Mouse (Mus musculus) liver, embryonic 11.5 days (tissue): ENCODE measurements around the gene Plxnd1. TPM values are rescaled to one million over a fixed set of nuclear protein-coding genes. Genes with fewer than 3 reads are reported as not detected.
A peak's percentile ranks its signal among the peaks of the same experiment; 100 is the strongest.

Experiments used
- ATAC-seq: fragments of 200-750 bp; cut with Nextera tagmentation; replicated peaks from 2 replicates; pipeline ENCODE4 v1.8.0; 2017; ENCODE audit warnings: moderate number of reproducible peaks, mild to moderate bottlenecking, moderate TSS enrichment, moderate library complexity; ENCODE audit not compliant: low FRiP score
- DNase-seq: peaks from one replicate; pipeline ENCODE4 v3.0.0-alpha.2; 2017; ENCODE audit warnings: low spot score
- H3K27ac ChIP-seq: fragments of 300-500 bp; sonication (generic); 2 replicates; pipeline ENCODE4 v1.5.1; 2014; ENCODE audit warnings: mild to moderate bottlenecking, low read depth, low read length, control low read depth
- H3K27me3 ChIP-seq: fragments of 300-500 bp; sonication (generic); replicated peaks from 2 replicates; pipeline ENCODE4 v1.6.1; 2014; ENCODE audit warnings: low read length, mixed read lengths; ENCODE audit not compliant: control insufficient read depth, insufficient read depth
- H3K36me3 ChIP-seq: fragments of 300-500 bp; sonication (generic); 2 replicates; pipeline ENCODE4 v1.6.1; 2014; ENCODE audit warnings: mild to moderate bottlenecking, low read length, moderate library complexity, mixed read lengths; ENCODE audit not compliant: control insufficient read depth, insufficient read depth
- H3K4me1 ChIP-seq: fragments of 300-500 bp; sonication (generic); replicated peaks from 2 replicates; pipeline ENCODE4 v1.6.1; 2014; ENCODE audit warnings: low read length, mixed read lengths; ENCODE audit not compliant: control insufficient read depth, insufficient read depth
- H3K4me2 ChIP-seq: fragments of 300-500 bp; sonication (generic); 2 replicates; pipeline ENCODE4 v1.6.1; 2014; ENCODE audit warnings: mild to moderate bottlenecking, control low read depth, moderate library complexity
- H3K4me3 ChIP-seq: fragments of 300-500 bp; sonication (generic); 2 replicates; pipeline ENCODE4 v1.5.1; 2014; ENCODE audit warnings: low read depth, low read length, control low read depth
- H3K9ac ChIP-seq: fragments of 300-500 bp; sonication (generic); 2 replicates; pipeline ENCODE4 v1.6.1; 2014; ENCODE audit warnings: low read depth, low read length, control low read depth
- H3K9me3 ChIP-seq: fragments of 300-500 bp; sonication (generic); 2 replicates; pipeline ENCODE4 v1.6.1; 2016; ENCODE audit warnings: low read length, inconsistent platforms, mixed read lengths; ENCODE audit not compliant: control insufficient read depth
- WGBS: fragments of 180-500 bp; shearing (Covaris S2); extraction: QIAGEN DNeasy Blood & Tissue Kit; methylation state at CpG from one replicate; pipeline ENCODE4 v1.1.7; 2014; 5-methylcytosine and 5-hydroxymethylcytosine counted together
- polyA plus RNA-seq: library from polyadenylated mRNA; unstranded; fragments of >200 nt; fragmentation: Nextera tagmentation; extraction: Ambion mirVana; gene quantifications from 2 replicates; pipeline ENCODE4 v1.2.1, GENCODE M21; 2014

Gene Plxnd1
- polyA plus RNA-seq, 1 experiment from 2014 or later = 27.8 TPM

DNA sequence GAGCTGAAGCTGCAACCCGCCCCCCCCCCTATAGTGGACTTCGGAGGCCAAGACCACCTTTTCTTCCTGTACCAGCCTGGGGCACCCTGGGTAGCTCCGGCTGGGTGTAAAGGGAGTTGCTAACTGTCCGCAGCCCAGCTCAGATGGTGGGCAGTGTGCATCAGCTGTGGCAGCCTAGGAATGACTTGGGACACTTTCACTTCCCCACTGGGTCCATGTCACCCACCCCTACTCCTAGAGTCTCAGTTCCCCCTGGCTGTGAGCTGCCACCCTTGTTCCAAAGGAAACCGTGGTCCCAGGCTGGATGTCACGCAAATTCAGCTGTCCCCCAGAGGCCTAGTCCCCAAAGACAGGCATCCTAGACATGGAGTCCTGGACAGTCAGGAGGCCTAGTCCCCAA, 9.9 kb upstream of the Plxnd1 start:
- H3K27me3 ChIP-seq = no peaks in the 10 kb centered on the region
- peak overlapping the region; percentile 49 for H3K27ac ChIP-seq
- no peaks in the 10 kb centered on the region for H3K36me3 ChIP-seq
- 68% methylated on average over 6 of the region's 6 CpGs for whole genome bisulfite sequencing
- DNase-seq = no peak
- ATAC-seq = no peak
- peaks cover 38% of the 10 kb centered on the region for H3K4me1 ChIP-seq
- H3K9ac ChIP-seq = no peak overlapping the region
- no peaks in the 10 kb centered on the region for H3K9me3 ChIP-seq
- no peak overlapping the region for H3K4me3 ChIP-seq
- peak overlapping the region; percentile 58 for H3K4me2 ChIP-seq

DNA sequence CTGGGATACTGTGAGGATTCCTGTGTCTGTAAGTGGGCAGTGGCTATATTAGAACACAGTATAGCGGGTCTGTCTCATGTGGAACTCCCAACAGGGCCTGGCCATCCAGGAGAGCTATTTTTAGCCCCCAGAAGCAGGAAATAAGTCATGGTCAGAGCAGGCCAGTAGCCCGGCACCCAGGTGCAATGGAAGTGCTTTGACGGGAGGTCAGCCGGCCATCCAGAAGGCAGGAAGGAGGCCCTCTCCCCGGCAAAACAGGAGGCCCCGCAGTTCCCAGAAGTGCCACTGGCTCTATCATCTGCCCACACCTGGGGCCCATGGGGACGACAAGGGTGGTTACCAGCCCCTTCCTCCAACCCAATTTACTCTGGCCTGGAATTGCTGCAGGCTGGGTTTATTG, 9.3 kb upstream of the Plxnd1 start:
- Histone ChIP-seq H3K9me3 (no peaks in the 10 kb centered on the region), H3K27ac (peak overlapping the region; percentile 49), H3K36me3 (no peaks in the 10 kb centered on the region), H3K9ac (peak overlapping the region; percentile 62), H3K4me3 (peak overlapping the region; percentile 20), H3K4me2 (peak overlapping the region; percentile 58), H3K27me3 (no peaks in the 10 kb centered on the region), H3K4me1 (peaks cover 39% of the 10 kb centered on the region)
- peak; percentile 57 for DNase-seq
- WGBS = 16% methylated on average over 7 of the region's 7 CpGs
- ATAC-seq = peak; percentile 25

DNA sequence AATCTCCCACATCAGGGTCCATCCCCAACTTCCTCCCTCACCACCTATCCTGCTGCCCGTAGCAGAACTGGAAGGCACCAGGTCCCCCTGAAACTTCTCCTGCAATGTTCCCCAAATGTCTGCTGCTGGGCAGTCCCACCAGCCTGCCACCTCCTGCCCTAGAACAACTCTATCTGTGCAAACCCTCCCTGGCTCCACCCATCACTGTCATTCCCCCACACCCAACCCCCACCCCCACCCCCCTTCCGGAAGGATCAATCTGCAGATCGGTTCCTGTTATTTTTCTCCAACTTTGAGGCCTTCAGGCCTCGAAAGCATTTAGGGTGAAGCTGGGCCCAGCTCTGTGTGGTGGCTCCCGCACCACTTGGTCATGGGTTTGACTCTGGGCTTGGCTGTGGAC, 8.7 kb upstream of the Plxnd1 start:
- no peak for DNase-seq
- H3K4me1 ChIP-seq = peaks cover 43% of the 10 kb centered on the region
- peak overlapping the region; percentile 62 for H3K9ac ChIP-seq

DNA sequence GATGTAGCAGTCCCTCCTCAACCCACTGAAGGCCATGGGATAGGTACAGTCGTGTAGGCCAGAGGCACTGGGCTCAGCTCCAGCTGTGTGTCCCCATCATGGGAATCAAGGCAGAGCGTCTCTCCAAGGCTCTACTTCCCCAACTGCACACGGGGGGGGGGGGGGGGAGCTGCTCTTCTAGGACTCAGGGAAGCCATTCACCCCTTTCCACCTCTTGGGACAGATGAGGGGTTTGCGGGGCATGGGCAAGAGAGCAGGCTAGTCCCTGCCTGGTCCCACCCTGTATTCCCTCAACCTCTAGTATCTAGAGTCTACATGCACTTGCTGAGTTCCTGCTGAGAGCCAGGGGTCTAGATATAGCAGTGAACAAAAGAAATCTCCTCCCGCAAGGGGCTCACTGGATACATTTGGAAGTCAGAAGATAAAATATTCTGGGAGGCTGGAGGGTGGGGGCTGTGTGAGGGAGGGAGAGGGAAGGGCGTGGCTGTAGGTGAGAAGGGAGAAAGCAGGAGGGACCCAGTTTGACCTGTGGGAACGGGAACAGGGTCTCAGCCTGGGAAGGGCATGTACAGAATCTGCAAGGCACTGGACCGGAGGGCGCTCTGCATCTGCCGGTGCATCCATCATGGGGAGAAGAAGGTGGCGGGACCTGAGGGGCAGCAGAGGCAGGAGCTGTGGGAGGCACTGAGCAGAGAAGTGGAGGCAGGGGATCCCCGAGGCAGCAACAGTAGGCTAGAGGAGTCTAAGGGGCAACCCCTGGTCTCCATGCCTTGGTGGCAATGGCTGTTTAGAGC, 7.7 kb upstream of the Plxnd1 start:
- Histone ChIP-seq H3K27me3 (no peaks in the 10 kb centered on the region), H3K4me1 (peaks cover 47% of the 10 kb centered on the region), H3K4me3 (no peak overlapping the region), H3K9ac (no peak overlapping the region), H3K9me3 (no peaks in the 10 kb centered on the region), H3K27ac (peak overlapping the region; percentile 21), H3K4me2 (peak overlapping the region; percentile 35), H3K36me3 (no peaks in the 10 kb centered on the region)
- peak; percentile 53; the same call in 1 of the 2 replicates for ATAC-seq
- WGBS = 53% methylated on average over 12 of the region's 12 CpGs
- peak; percentile 35 for DNase-seq

More for the DNA sequence above, 8.7 kb upstream of the Plxnd1 start:
- Histone ChIP-seq H3K27ac (peak overlapping the region; percentile 49), H3K9me3 (no peaks in the 10 kb centered on the region), H3K4me2 (peak overlapping the region; percentile 58), H3K36me3 (no peaks in the 10 kb centered on the region), H3K4me3 (peak overlapping the region; percentile 20; the same call in 1 of the 2 replicates), H3K27me3 (no peaks in the 10 kb centered on the region)
- 33% methylated on average over 5 of the region's 5 CpGs for whole genome bisulfite sequencing
- ATAC-seq = peak; percentile 55

DNA sequence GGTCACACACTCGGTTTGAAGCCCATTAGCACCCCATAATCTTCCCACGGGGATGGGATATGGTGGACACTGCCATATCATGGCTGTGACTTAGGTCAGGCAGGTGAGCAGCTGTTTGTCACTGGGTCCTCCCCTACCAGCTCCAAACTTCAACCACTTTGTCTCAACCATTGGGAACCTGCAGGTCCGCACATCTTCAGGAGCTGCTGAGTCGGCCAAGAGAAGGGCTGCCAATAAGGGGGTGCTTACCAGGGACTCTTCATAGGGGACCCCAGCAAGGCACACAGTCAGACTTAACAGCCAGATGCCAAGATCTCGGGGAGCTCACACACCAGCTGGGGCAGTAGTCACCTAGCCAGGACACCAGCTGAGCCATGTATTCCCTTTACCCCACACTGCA, 6.0 kb upstream of the Plxnd1 start:
- Histone ChIP-seq H3K4me3 (no peak overlapping the region), H3K9me3 (no peaks in the 10 kb centered on the region), H3K36me3 (no peaks in the 10 kb centered on the region), H3K27me3 (no peaks in the 10 kb centered on the region), H3K4me1 (peaks cover 46% of the 10 kb centered on the region), H3K27ac (no peak overlapping the region), H3K9ac (no peak overlapping the region), H3K4me2 (no peak overlapping the region)
- DNase-seq = no peak
- no peak for ATAC-seq
- WGBS = 80% methylated on average over 5 of the region's 5 CpGs

DNA sequence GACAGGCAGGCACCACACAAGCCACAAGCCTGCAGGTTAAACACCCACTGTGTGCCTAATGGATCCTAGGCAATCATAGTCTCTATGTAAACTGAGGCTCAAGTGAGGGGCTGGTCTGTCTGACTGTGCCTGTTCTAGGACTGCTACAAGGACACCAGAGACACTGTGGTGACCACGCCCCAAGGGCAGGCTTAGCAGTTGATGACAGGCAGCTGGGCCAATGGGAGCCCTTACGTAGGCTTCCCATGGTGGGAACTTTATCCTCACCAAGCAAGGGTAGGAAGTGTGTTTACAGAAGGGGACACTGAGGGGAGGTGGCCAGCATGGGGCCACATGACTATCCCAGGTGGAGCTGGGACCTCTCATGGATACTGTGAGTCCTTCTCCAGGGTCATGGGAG, 4.4 kb upstream of the Plxnd1 start:
- 74% methylated on average over 2 of the region's 2 CpGs for WGBS
- DNase-seq (no peak), ATAC-seq (no peak; the same call in 1 of the 2 replicates)
- Histone ChIP-seq H3K9me3 (no peaks in the 10 kb centered on the region), H3K27ac (no peak overlapping the region), H3K4me1 (peaks cover 41% of the 10 kb centered on the region), H3K36me3 (no peaks in the 10 kb centered on the region), H3K27me3 (peaks cover 4% of the 10 kb centered on the region), H3K4me2 (no peak overlapping the region), H3K4me3 (no peak overlapping the region), H3K9ac (no peak overlapping the region)

DNA sequence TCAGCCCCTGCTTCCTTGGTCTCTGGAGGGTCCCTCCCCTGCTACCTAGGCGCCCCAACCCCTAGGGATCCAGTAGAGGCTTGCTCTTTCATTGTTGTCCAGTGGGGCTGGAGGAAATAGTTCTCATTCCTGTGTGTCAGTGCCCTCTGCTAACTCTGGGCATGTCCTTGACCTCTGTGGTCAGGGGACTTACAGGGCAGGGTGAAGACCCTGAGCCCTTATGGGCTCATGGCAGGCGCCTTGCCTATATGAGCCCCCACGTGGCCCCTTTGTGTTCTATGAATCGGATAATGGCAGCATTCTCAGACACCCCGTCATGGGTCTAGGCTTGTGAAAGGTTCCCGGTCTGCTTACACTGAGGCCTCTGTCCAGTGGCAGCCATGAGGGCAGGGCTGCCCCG, 4.0 kb upstream of the Plxnd1 start:
- H3K4me3 ChIP-seq = no peak overlapping the region
- H3K36me3 ChIP-seq = no peaks in the 10 kb centered on the region
- no peak overlapping the region for H3K27ac ChIP-seq
- H3K27me3 ChIP-seq = peaks cover 9% of the 10 kb centered on the region
- 77% methylated on average over 7 of the region's 7 CpGs for WGBS
- H3K9ac ChIP-seq = no peak overlapping the region
- H3K4me1 ChIP-seq = peaks cover 41% of the 10 kb centered on the region
- DNase-seq = no peak
- H3K4me2 ChIP-seq = no peak overlapping the region
- H3K9me3 ChIP-seq = no peaks in the 10 kb centered on the region
- ATAC-seq = no peak

DNA sequence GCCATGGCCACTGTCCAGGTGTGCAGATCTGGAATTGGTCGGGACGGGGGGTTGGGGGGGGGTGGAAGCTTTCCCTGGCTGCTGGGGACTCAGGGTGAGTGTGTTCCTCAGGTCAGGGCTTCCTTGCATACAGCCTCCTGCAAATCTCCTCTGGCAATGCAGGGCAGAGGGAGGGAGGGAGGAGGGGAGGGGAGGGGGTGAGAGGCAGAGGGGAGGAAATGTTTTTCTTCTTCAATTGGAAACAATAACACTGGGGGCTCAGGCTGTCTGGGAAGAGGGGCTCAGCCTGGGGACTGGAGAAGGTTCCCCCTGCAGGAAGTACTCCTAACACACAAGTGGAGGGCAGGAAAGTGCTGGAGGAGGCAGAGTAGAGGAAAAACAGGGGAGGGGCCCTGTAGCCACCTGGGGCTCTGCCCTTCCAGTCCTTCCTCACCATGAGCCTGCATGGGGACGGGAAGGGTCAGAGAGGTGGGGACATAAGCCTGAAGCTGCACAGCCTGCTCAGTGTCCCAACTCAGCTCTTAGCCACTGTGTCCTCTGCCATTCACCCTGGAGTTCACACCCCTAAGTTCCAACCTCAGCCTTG, 3.0 kb upstream of the Plxnd1 start:
- Histone ChIP-seq H3K9ac (no peak overlapping the region), H3K9me3 (no peaks in the 10 kb centered on the region), H3K36me3 (no peaks in the 10 kb centered on the region), H3K27me3 (peaks cover 18% of the 10 kb centered on the region), H3K4me1 (peaks cover 44% of the 10 kb centered on the region), H3K27ac (peak overlapping the region; percentile 8; the same call in 1 of the 2 replicates), H3K4me2 (no peak overlapping the region), H3K4me3 (no peak overlapping the region)
- ATAC-seq (no peak), DNase-seq (no peak)
- 30% methylated on average over 3 of the region's 3 CpGs for WGBS
